Mouse (Mus musculus) heart, embryonic 11.5 days (tissue): ENCODE data around the gene Ccdc65. TPM values are rescaled to one million over a fixed set of nuclear protein-coding genes. Genes with fewer than 3 reads are reported as not detected.

Experiments
- ATAC-seq: fragments of 200-750 bp; cut with Nextera tagmentation; replicated peaks from 2 replicates; pipeline ENCODE4 v1.8.0; 2017; ENCODE audit warnings: moderate library complexity; ENCODE audit not compliant: insufficient number of reproducible peaks, low FRiP score, low TSS enrichment
- H3K27ac ChIP-seq: fragments of 300-500 bp; sonication (generic); 2 replicates; pipeline ENCODE4 v1.5.1; 2014; ENCODE audit warnings: mild to moderate bottlenecking, low read depth, low read length
- H3K27me3 ChIP-seq: fragments of 300-500 bp; sonication (generic); 2 replicates; pipeline ENCODE4 v1.6.1; 2014; ENCODE audit warnings: mild to moderate bottlenecking, low read length, mixed read lengths; ENCODE audit not compliant: control insufficient read depth, insufficient read depth
- H3K36me3 ChIP-seq: fragments of 300-500 bp; sonication (generic); 2 replicates; pipeline ENCODE4 v1.6.1; 2014; ENCODE audit warnings: mild to moderate bottlenecking, low read length, moderate library complexity, mixed read lengths; ENCODE audit not compliant: control insufficient read depth, insufficient read depth
- H3K4me1 ChIP-seq: fragments of 300-500 bp; sonication (generic); 2 replicates; pipeline ENCODE4 v1.6.1; 2014; ENCODE audit warnings: low read length; ENCODE audit not compliant: control insufficient read depth, insufficient read depth
- H3K4me2 ChIP-seq: fragments of 300-500 bp; sonication (generic); 2 replicates; pipeline ENCODE4 v1.6.1; 2014; ENCODE audit warnings: mild to moderate bottlenecking, moderate library complexity
- H3K4me3 ChIP-seq: fragments of 300-500 bp; sonication (generic); 2 replicates; pipeline ENCODE4 v1.5.1; 2014; ENCODE audit warnings: low read depth, low read length
- H3K9ac ChIP-seq: fragments of 300-500 bp; sonication (generic); 2 replicates; pipeline ENCODE4 v1.6.1; 2014; ENCODE audit warnings: mild to moderate bottlenecking, low read depth, low read length, moderate library complexity
- H3K9me3 ChIP-seq: fragments of 300-500 bp; sonication (generic); replicated peaks from 2 replicates; pipeline ENCODE4 v1.6.1; 2016; ENCODE audit warnings: low read length; ENCODE audit not compliant: control insufficient read depth
- WGBS: fragments of 180-500 bp; shearing (Covaris S2); extraction: QIAGEN DNeasy Blood & Tissue Kit; methylation state at CpG from one replicate; pipeline ENCODE4 v1.1.7; 2014; ENCODE audit not compliant: insufficient replicate concordance; 5-methylcytosine and 5-hydroxymethylcytosine counted together
- polyA plus RNA-seq: library from polyadenylated mRNA; unstranded; fragments of >200 nt; fragmentation: Nextera tagmentation; extraction: Ambion mirVana; gene quantifications from 2 replicates; pipeline ENCODE4 v1.2.1, GENCODE M21; 2014

Gene Ccdc65
- polyA plus RNA-seq, 1 experiment from 2014 or later, result 0.37 TPM

DNA sequence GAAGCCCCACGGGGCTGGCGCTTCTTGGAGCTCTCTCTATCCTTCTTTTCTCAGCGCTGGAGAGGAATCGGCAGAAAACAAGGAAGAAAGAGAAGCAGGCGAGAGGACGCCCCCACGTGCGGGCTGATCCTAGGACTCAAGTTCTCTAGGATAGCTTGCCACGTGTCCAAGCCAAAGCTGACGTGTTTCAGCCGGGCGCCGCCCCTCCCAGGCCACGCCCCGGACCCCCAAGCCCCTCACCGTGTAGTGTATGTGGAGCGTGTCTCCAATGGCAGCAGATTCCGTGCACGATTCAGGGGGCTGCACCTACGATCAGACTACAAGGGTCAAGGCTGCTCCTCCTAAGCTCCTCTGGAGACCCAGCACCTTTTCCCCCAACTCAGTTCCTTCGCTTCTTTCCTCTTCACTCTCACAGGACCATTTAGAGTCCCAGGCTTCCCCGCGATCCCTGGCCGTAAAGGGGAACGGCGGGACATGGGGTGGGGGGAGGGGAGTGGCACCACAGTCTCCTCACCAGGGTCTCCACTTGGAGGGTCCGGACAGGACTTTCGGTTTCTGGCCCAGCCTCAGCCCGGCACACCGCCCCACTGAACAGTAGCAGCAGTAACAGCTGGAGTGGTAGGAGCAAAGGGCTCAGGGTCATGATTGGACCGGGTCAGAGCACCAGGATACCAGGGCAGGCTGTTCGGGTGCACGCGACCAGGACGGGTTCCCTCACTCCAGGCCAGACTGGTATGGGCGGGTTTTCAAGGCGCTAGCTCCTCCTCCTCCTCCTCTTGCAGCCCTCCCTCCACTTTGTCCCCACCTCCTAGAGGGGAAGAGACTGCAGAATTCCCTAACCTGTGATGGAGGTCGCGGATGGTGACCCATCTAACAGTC, 19.7 kb downstream of the Ccdc65 start, which contains the start of gene Fkbp11:
Gene Fkbp11 (minus strand): TSS at position 756 of the 879 bp plus-strand sequence.
- peaks cover 7% of the 10 kb centered on the region for H3K4me1 ChIP-seq
- under 1% methylated on average over 39 of the region's 39 CpGs for WGBS
- H3K27me3 ChIP-seq, result peaks cover 9% of the 10 kb centered on the region; the same call in 1 of the 2 replicates
- peak within 1 kb of the TSS; percentile 57 for H3K4me3 ChIP-seq
- peak within 1 kb of the TSS; percentile 60 for H3K9ac ChIP-seq
- peak within 1 kb of the TSS; percentile 100 for H3K4me2 ChIP-seq
- H3K9me3 ChIP-seq, result no peaks in the 10 kb centered on the region
- H3K36me3 ChIP-seq, result no peaks in the 10 kb centered on the region
- peak; percentile 78 for ATAC-seq
- H3K27ac ChIP-seq, result no peak within 1 kb of the TSS

DNA sequence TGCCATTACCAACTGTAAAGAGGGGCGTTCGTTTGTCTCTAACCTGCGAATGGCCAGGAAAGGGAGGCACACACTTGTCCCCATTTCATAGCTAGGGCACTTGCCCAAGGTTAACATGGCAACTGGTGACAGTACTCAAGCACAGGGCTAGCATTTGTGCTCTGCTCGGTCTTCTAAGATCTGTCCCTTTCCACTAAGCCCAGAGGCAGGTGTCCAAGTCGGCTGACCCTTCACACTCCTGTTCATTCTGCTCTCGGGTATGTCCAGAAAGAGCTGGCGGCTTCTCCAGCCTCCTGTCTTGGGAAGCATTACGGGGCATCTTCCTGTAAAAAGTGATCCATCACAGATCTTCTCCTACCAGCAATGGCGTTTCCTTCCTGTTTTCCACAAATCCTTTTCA, 20.4 kb downstream of the Ccdc65 start:
- no peak for ATAC-seq
- Histone ChIP-seq H3K4me2 (peak overlapping the region; percentile 100), H3K4me1 (peaks cover 8% of the 10 kb centered on the region), H3K4me3 (peak overlapping the region; percentile 57), H3K36me3 (no peaks in the 10 kb centered on the region), H3K9ac (no peak overlapping the region), H3K9me3 (no peaks in the 10 kb centered on the region), H3K27me3 (peaks cover 9% of the 10 kb centered on the region; the same call in 1 of the 2 replicates), H3K27ac (no peak overlapping the region)
- 30% methylated on average over 9 of the region's 9 CpGs for WGBS

GRCm38 (mm10) chr15:98729791-98730545, 22.0 kb downstream of the Ccdc65 start:
- peaks cover 9% of the 10 kb centered on the region; the same call in 1 of the 2 replicates for H3K27me3 ChIP-seq
- WGBS, result 68% methylated on average over 7 of the region's 7 CpGs
- H3K27ac ChIP-seq, result no peak overlapping the region
- H3K4me3 ChIP-seq, result no peak overlapping the region
- H3K4me1 ChIP-seq, result peaks cover 16% of the 10 kb centered on the region
- no peak overlapping the region for H3K4me2 ChIP-seq
- no peak overlapping the region for H3K9ac ChIP-seq
- no peaks in the 10 kb centered on the region for H3K9me3 ChIP-seq
- ATAC-seq, result no peak
- H3K36me3 ChIP-seq, result no peaks in the 10 kb centered on the region

DNA sequence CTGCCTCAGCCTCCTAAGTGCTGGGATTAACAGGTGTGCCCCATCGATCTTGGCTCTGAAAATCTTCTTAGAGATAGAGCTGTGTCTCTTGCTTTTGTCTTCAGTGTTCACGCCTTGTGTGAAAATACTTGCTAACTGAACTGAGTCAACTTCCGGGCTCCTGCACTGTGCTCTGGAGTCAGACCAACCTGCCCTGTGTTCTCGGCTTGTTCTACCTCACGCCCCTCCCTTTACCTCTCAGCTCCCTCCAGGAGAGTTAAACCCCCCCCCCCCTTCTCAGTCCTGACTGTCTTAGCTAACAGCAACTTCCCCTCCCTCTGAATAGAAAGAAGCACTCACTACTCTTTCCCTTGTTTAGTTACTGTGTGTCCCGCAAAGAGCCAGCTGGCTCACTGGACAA, 22.8 kb downstream of the Ccdc65 start:
- H3K27ac ChIP-seq, result no peak overlapping the region
- no peak overlapping the region for H3K4me2 ChIP-seq
- no peak overlapping the region for H3K9ac ChIP-seq
- no peaks in the 10 kb centered on the region for H3K9me3 ChIP-seq
- H3K4me3 ChIP-seq, result no peak overlapping the region
- ATAC-seq, result no peak
- H3K36me3 ChIP-seq, result peaks cover under 1% of the 10 kb centered on the region
- peaks cover 16% of the 10 kb centered on the region for H3K4me1 ChIP-seq
- H3K27me3 ChIP-seq, result peaks cover 9% of the 10 kb centered on the region; the same call in 1 of the 2 replicates
- 74% methylated on average over 6 of the region's 6 CpGs for WGBS

GRCm38 (mm10) chr15:98732006-98732531, 24.1 kb downstream of the Ccdc65 start:
- no peak overlapping the region for H3K27ac ChIP-seq
- no peak overlapping the region for H3K4me2 ChIP-seq
- H3K36me3 ChIP-seq, result peaks cover 3% of the 10 kb centered on the region
- H3K27me3 ChIP-seq, result 0 out of 2 replicates have a peak, but pooled peaks cover 3% of the 10 kb centered on the region
- no peak for ATAC-seq
- H3K4me1 ChIP-seq, result peaks cover 12% of the 10 kb centered on the region
- no peaks in the 10 kb centered on the region for H3K9me3 ChIP-seq
- H3K9ac ChIP-seq, result no peak overlapping the region
- WGBS, result 56% methylated on average over 8 of the region's 8 CpGs
- H3K4me3 ChIP-seq, result no peak overlapping the region

DNA sequence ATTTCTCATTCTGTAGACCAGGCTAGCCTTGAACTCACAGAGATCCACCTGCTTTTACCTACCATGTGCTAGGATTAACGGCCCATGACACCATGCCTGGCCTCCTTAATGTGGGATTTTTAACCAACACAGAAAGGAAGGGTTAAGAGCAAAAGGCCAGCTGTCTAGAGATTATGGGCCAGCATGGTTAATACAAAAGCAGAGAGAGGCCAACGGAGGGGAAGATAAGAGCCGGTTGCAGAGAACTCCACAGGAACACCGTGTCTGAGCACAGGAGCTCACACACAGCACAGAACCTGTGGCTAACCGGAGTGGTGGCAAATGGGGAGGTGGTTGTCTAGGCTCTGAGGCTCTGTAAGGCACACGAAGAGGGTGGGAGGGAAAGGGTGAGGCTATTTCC, 25.4 kb downstream of the Ccdc65 start:
- H3K27ac ChIP-seq, result no peak overlapping the region
- H3K9me3 ChIP-seq, result no peaks in the 10 kb centered on the region
- H3K9ac ChIP-seq, result no peak overlapping the region
- H3K4me1 ChIP-seq, result peaks cover 10% of the 10 kb centered on the region
- no peak overlapping the region for H3K4me2 ChIP-seq
- peaks cover 3% of the 10 kb centered on the region for H3K36me3 ChIP-seq
- no peak overlapping the region for H3K4me3 ChIP-seq
- H3K27me3 ChIP-seq, result 0 out of 2 replicates have a peak, but pooled peaks cover 3% of the 10 kb centered on the region
- 42% methylated on average over 6 of the region's 6 CpGs for WGBS
- no peak for ATAC-seq

GRCm38 (mm10) chr15:98733976-98734566, 26.1 kb downstream of the Ccdc65 start:
- 0 out of 2 replicates have a peak overlapping the region, but pooled peaks have one; percentile 10 for H3K27ac ChIP-seq
- 74% methylated on average over 5 of the region's 5 CpGs for WGBS
- no peaks in the 10 kb centered on the region for H3K9me3 ChIP-seq
- ATAC-seq, result no peak
- H3K4me2 ChIP-seq, result no peak overlapping the region
- H3K36me3 ChIP-seq, result peaks cover 7% of the 10 kb centered on the region
- H3K9ac ChIP-seq, result no peak overlapping the region
- H3K27me3 ChIP-seq, result 0 out of 2 replicates have a peak, but pooled peaks cover 3% of the 10 kb centered on the region
- peaks cover 10% of the 10 kb centered on the region for H3K4me1 ChIP-seq
- H3K4me3 ChIP-seq, result no peak overlapping the region

- no peaks in the 10 kb centered on the region for H3K9me3 ChIP-seq
- H3K4me3 ChIP-seq, result no peak overlapping the region
- no peak overlapping the region for H3K9ac ChIP-seq
- H3K4me1 ChIP-seq, result peaks cover 10% of the 10 kb centered on the region
- peaks cover 21% of the 10 kb centered on the region for H3K36me3 ChIP-seq
- no peak overlapping the region for H3K4me2 ChIP-seq
- WGBS, result 81% methylated on average over 10 of the region's 10 CpGs
- ATAC-seq, result no peak
- H3K27me3 ChIP-seq, result no peaks in the 10 kb centered on the region
- H3K27ac ChIP-seq, result no peak overlapping the region
Observed at GRCm38 (mm10) chr15:98736521-98736920, 28.5 kb downstream of the Ccdc65 start.
